Mouse (Mus musculus) gastrocnemius, postnatal 36 days (tissue): ENCODE data around the gene Scaper. TPM values are rescaled to one million over a fixed set of nuclear protein-coding genes. Genes with fewer than 3 reads are reported as not detected.

ENCODE experiments used
- DNase-seq, 2 experiments: peaks; one replicate each; pipeline ENCODE4 v3.0.0; 2022
- intact Hi-C: fragments of 180-260 bp; cut with DNase I; formaldehyde crosslinking; loops from one replicate; pipeline ENCODE4 v1.15.1; 2025
- total RNA-seq, 2 experiments: library from RNA; stranded (reverse); gene quantifications; 2 replicates each; pipeline ENCODE4 v1.2.3; 2021

The Scaper gene
- total RNA-seq, 2 experiments from 2014 or later, result 6.9 to 7.5 TPM

- intact Hi-C loops, result no loop called here
- peak in 1 of 2 experiments; percentile 55 for DNase-seq
These were observed 396.1 kb downstream of the Scaper start for GRCm38 (mm10) chr9:55541681-55542365.

GRCm38 (mm10) chr9:55540888-55541287 is 397.0 kb downstream of the Scaper start:
- peak in 1 of 2 experiments; percentile 46 for DNase-seq
- intact Hi-C loops, result no loop called here

- DNase-seq, result peak in 1 of 2 experiments; percentile 32
- intact Hi-C loops, result no loop called here
These were observed 397.5 kb downstream of the Scaper start for GRCm38 (mm10) chr9:55540391-55540770.

- DNase-seq, result peak in 1 of 2 experiments; percentile 27
- intact Hi-C loops, result loop anchor here (5.0 kb wide), 1 partner anchor 73 kb away; no protein-coding TSS in a partner anchor
These were observed 398.1 kb downstream of the Scaper start for GRCm38 (mm10) chr9:55539661-55540390.

GRCm38 (mm10) chr9:55539006-55539405 is 398.9 kb downstream of the Scaper start:
- intact Hi-C loops, result loop anchor here (5.0 kb wide), 1 partner anchor 72 kb away; no protein-coding TSS in a partner anchor
- DNase-seq, result no peak

- DNase-seq, result no peak
- intact Hi-C loops, result loop anchor here (5.0 kb wide), 1 partner anchor 71 kb away; no protein-coding TSS in a partner anchor
These were observed 399.5 kb downstream of the Scaper start, which contains the start of gene Isl2 for GRCm38 (mm10) chr9:55538377-55538776. Gene Isl2 (plus strand): TSS chr9:55538672.

GRCm38 (mm10) chr9:55535907-55536306 is 402.0 kb downstream of the Scaper start:
- intact Hi-C loops, result loop anchor here (2.0 to 5.0 kb wide), 2 partner anchors 69 to 105 kb away; no protein-coding TSS in a partner anchor
- peak in 1 of 2 experiments; percentile 49 for DNase-seq

GRCm38 (mm10) chr9:55525716-55526115 is 412.2 kb downstream of the Scaper start:
- DNase-seq, result no peak
- intact Hi-C loops, result no loop called here

- DNase-seq, result peak; percentile 88 to 91
- intact Hi-C loops, result no loop called here
These were observed 425.8 kb downstream of the Scaper start, which contains the start of gene Etfa for GRCm38 (mm10) chr9:55512027-55512543. Gene Etfa (minus strand): TSS chr9:55512243.

GRCm38 (mm10) chr9:55511521-55511993 is 426.4 kb downstream of the Scaper start:
- intact Hi-C loops, result no loop called here
- no peak for DNase-seq

- intact Hi-C loops, result no loop called here
- DNase-seq, result no peak
These were observed 427.2 kb downstream of the Scaper start for GRCm38 (mm10) chr9:55510651-55511235.

GRCm38 (mm10) chr9:55509731-55510130 is 428.2 kb downstream of the Scaper start:
- intact Hi-C loops, result no loop called here
- no peak for DNase-seq

GRCm38 (mm10) chr9:55508701-55509100 is 429.2 kb downstream of the Scaper start:
- intact Hi-C loops, result no loop called here
- no peak for DNase-seq

- DNase-seq, result peak in 1 of 2 experiments; percentile 16
- intact Hi-C loops, result no loop called here
These were observed 430.0 kb downstream of the Scaper start for GRCm38 (mm10) chr9:55507922-55508321.

Other genes starting within 250 kb of the Scaper start
- not detected for gene 4930563M21Rik, start 72.4 kb upstream of the Scaper start, total RNA-seq
- 10 to 100 TPM; 20.4 to 22.0 TPM for gene Rcn2, start 103.7 kb upstream of the Scaper start, total RNA-seq
- gene Pstpip1, start 151.8 kb upstream of the Scaper start, total RNA-seq, result under 1 TPM; 0.69 to 0.89 TPM
- gene Tspan3, start 227.4 kb upstream of the Scaper start, total RNA-seq, result 100 to 1,000 TPM; 107 to 108 TPM